Mouse (Mus musculus) limb, embryonic 14.5 days (tissue): Measurements from ENCODE around the gene Carns1. TPM values are rescaled to one million over a fixed set of nuclear protein-coding genes. Genes with fewer than 3 reads are reported as not detected.

ENCODE experiments used
- ATAC-seq: fragments of 200-750 bp; cut with Nextera tagmentation; 2 replicates; pipeline ENCODE4 v1.8.0; 2017; ENCODE audit warnings: low read depth, moderate number of reproducible peaks, moderate TSS enrichment; ENCODE audit not compliant: low FRiP score
- DNase-seq: peaks from one replicate; pipeline ENCODE4 v3.0.0-alpha.2; 2015; ENCODE audit warnings: low spot score
- H3K27ac ChIP-seq: fragments of 300-500 bp; sonication (generic); replicated peaks from 2 replicates; pipeline ENCODE4 v1.5.1; 2014; ENCODE audit warnings: low read depth, mild to moderate bottlenecking, low read length, moderate library complexity, mixed read lengths
- H3K27me3 ChIP-seq: fragments of 300-500 bp; sonication (generic); 2 replicates; pipeline ENCODE4 v1.6.1; 2014; ENCODE audit warnings: low read length, mixed read lengths; ENCODE audit not compliant: control insufficient read depth, insufficient read depth
- H3K36me3 ChIP-seq: fragments of 300-500 bp; sonication (generic); 2 replicates; pipeline ENCODE4 v1.6.1; 2014; ENCODE audit warnings: mild to moderate bottlenecking, low read length, moderate library complexity, mixed read lengths; ENCODE audit not compliant: control insufficient read depth, insufficient read depth
- H3K4me1 ChIP-seq: fragments of 300-500 bp; sonication (generic); 2 replicates; pipeline ENCODE4 v1.6.1; 2014; ENCODE audit warnings: antibody characterized with exemption, low read length, mixed read lengths; ENCODE audit not compliant: control insufficient read depth, insufficient read depth
- H3K4me2 ChIP-seq: fragments of 300-500 bp; sonication (generic); replicated peaks from 2 replicates; pipeline ENCODE4 v1.6.1; 2014; ENCODE audit warnings: low read depth, mild to moderate bottlenecking, low read length, moderate library complexity; ENCODE audit not compliant: severe bottlenecking
- H3K4me3 ChIP-seq: fragments of 300-500 bp; sonication (generic); replicated peaks from 2 replicates; pipeline ENCODE4 v1.5.1; 2014; ENCODE audit warnings: low read length
- H3K9ac ChIP-seq: fragments of 300-500 bp; sonication (generic); 2 replicates; pipeline ENCODE4 v1.6.1; 2014; ENCODE audit warnings: mild to moderate bottlenecking, low read depth, low read length, moderate library complexity; ENCODE audit not compliant: severe bottlenecking
- H3K9me3 ChIP-seq: fragments of 300-500 bp; sonication (generic); 2 replicates; pipeline ENCODE4 v1.6.1; 2016; ENCODE audit warnings: low read length; ENCODE audit not compliant: control insufficient read depth
- POLR2A ChIP-seq: fragments of 200-500 bp; IDR thresholded peaks from 2 replicates; pipeline ENCODE4 v1.8.0; 2012; ENCODE audit warnings: inconsistent platforms, mild to moderate bottlenecking, moderate library complexity, borderline replicate concordance; ENCODE audit not compliant: insufficient read depth, insufficient read length; ENCODE audit errors: extremely low read depth
- WGBS: fragments of 180-500 bp; shearing (Covaris S2); extraction: QIAGEN DNeasy Blood & Tissue Kit; methylation state at CpG from one replicate; pipeline ENCODE4 v1.1.7; 2014; 5-methylcytosine and 5-hydroxymethylcytosine counted together
- polyA plus RNA-seq, 2 experiments: library from polyadenylated mRNA; depleted of rRNA in 1 of 2; stranded (reverse) in 1 of 2; unstranded in 1 of 2; fragments of >200 nt; fragmentation: Nextera tagmentation in 1 of 2; extraction: Ambion mirVana in 1 of 2; gene quantifications; 2 replicates each; pipeline versions ENCODE4 v1.2.1 to v1.2.3; 2012 to 2014

Carns1 gene
- polyA plus RNA-seq, 2 experiments, result 1.8 to 2.6 TPM

DNA sequence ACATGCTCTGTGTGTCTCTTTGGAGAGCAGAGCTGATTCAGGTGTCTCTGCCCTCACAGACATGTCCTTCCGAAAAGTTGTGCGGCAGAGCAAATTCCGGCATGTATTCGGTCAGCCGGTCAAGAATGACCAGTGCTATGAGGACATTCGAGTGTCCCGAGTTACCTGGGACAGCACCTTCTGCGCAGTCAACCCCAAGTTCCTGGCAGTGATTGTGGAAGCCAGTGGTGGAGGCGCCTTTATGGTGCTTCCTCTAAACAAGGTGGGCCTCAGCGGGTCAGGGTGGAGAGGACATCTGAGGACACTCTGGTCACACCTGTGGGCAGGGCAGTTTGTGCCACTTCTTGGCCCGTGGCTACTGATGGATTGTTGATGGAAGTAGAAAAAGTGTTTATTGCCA, 26.0 kb downstream of the Carns1 start:
- H3K36me3 ChIP-seq, result peaks cover 28% of the 10 kb centered on the region
- H3K4me2 ChIP-seq, result peak overlapping the region; percentile 89
- no peak for TF ChIP-seq POLR2A
- H3K27ac ChIP-seq, result no peak overlapping the region
- H3K9me3 ChIP-seq, result no peaks in the 10 kb centered on the region
- no peaks in the 10 kb centered on the region for H3K27me3 ChIP-seq
- no peak for DNase-seq
- H3K4me3 ChIP-seq, result peak overlapping the region; percentile 89
- H3K9ac ChIP-seq, result peak overlapping the region; percentile 82
- peaks cover 12% of the 10 kb centered on the region for H3K4me1 ChIP-seq
- 86% methylated on average over 11 of the region's 11 CpGs for WGBS
- ATAC-seq, result no peak

DNA sequence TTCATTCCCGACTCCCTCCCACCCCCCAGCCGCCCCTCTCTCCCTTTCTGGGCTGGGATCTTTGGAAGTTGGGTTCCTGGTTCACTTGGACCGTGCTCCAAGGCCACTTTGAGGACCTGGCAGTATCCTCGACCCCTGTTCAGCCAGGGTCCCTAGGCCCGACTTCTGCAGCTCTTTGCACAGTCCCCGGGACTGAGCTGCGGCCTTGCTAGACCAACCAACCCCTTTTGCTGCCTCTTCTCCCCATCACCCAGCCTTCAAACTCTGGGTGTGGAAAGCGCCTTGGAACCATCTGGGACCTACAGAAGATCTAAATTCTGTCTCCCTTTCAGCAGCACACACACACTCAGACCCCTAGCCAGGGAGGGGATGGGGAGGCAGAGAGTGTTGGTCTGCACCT, 26.5 kb downstream of the Carns1 start:
- peak; percentile 19; the same call in 1 of the 2 replicates for ATAC-seq

DNA sequence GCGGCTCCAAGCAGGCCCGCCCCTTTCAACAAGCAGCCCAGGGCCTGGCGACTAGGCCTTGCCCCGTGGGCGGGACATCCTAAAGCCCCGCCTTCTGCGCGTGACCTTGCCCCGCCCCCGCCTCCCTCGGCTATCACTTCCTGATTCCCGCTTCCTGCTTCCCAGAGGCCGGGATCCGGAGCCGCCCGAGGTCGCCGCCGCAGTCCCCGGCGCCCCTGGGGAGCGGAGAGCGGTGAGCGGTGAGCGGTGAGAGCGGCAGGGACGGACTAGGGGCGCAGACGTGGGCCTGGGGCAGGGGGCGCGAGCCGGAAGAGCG, 26.8 kb downstream of the Carns1 start, which contains the start of gene Coro1b:
Gene Coro1b (plus strand): TSS at position 129 of the 316 bp plus-strand sequence.
- 0 out of 2 replicates have a peak within 1 kb of the TSS, but pooled peaks have one; percentile 48 for H3K27ac ChIP-seq
- peaks cover 25% of the 10 kb centered on the region for H3K36me3 ChIP-seq
- H3K4me2 ChIP-seq, result peak within 1 kb of the TSS; percentile 89
- H3K4me1 ChIP-seq, result peaks cover 12% of the 10 kb centered on the region
- DNase-seq (peak; percentile 95), ATAC-seq (peak; percentile 96)
- WGBS, result 1% methylated on average over 17 of the region's 33 CpGs
- no peaks in the 10 kb centered on the region for H3K9me3 ChIP-seq
- peak within 1 kb of the TSS; percentile 89 for H3K4me3 ChIP-seq
- 0 out of 2 replicates have a peak, but pooled peaks have one; percentile 46 for TF ChIP-seq POLR2A
- H3K9ac ChIP-seq, result peak within 1 kb of the TSS; percentile 82
- H3K27me3 ChIP-seq, result no peaks in the 10 kb centered on the region

More for the DNA sequence above, 26.5 kb downstream of the Carns1 start:
- H3K27ac ChIP-seq, result no peak overlapping the region
- TF ChIP-seq POLR2A, result no peak
- no peaks in the 10 kb centered on the region for H3K27me3 ChIP-seq
- peaks cover 12% of the 10 kb centered on the region for H3K4me1 ChIP-seq
- peak overlapping the region; percentile 82 for H3K9ac ChIP-seq
- WGBS, result 7% methylated on average over 6 of the region's 8 CpGs
- H3K4me3 ChIP-seq, result peak overlapping the region; percentile 89
- H3K36me3 ChIP-seq, result peaks cover 28% of the 10 kb centered on the region
- peak overlapping the region; percentile 89 for H3K4me2 ChIP-seq
- H3K9me3 ChIP-seq, result no peaks in the 10 kb centered on the region
- DNase-seq, result no peak

DNA sequence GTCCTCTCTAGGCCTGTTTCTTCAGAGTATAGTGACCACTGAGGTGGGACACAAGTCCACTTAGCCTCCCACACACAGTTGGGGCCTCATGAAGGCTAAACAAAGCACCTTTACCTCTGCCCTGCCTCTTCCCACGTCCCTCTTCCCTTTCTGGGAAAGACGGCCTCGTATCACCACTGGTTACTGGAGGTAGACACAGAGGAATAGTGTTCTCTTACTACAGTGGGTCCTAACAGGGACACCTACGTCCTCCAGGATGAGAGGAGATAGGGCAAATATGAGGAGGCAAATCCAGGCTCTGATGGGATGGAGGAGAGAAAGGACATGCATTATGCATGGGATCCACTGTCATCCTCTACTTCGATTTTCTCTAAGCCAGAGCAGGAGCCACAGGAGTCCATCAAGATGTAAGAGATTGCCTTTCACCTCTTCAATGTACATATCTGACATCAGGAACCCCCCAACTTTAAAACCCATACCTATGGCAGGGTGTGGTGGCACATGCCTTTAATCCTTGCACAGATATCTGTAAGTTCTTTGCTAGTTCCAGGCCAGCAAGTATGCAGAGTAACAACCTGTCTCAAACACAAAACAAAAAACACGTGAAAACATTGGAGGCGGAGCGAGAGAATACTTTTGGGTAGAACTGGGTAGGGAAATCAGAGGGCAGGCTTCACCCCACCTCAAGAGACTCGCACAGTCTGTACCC, 27.3 kb downstream of the Carns1 start:
- Histone ChIP-seq H3K4me1 (peaks cover 12% of the 10 kb centered on the region), H3K4me2 (peak overlapping the region; percentile 89), H3K4me3 (peak overlapping the region; percentile 89), H3K27ac (0 out of 2 replicates have a peak overlapping the region, but pooled peaks have one; percentile 48), H3K9me3 (no peaks in the 10 kb centered on the region), H3K27me3 (no peaks in the 10 kb centered on the region), H3K9ac (peak overlapping the region; percentile 82), H3K36me3 (peaks cover 21% of the 10 kb centered on the region)
- TF ChIP-seq POLR2A, result no peak
- ATAC-seq, result peak; percentile 5; the same call in 1 of the 2 replicates
- no peak for DNase-seq
- 37% methylated on average over 9 of the region's 9 CpGs for WGBS

DNA sequence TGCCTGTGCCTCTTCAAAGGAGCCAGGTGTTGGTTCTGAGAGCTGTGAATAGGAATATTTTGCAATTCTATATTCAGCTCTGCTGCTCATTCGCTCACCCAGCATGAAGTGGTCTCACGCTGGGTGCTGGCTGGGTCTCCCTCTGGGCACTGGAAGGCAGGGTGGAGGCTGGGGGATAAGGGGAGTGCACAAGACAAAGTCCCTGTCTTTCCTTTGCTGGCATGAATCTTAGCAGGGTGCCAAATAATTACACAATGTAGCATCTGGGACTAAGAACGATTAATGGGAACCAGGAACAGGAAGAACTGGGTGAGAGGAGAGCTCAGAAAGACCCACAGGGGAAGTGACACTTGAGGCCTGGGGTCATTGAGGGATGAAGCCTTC, 28.3 kb downstream of the Carns1 start:
- 66% methylated on average over 3 of the region's 3 CpGs for WGBS
- Histone ChIP-seq H3K4me2 (no peak overlapping the region), H3K36me3 (peaks cover 21% of the 10 kb centered on the region), H3K4me3 (no peak overlapping the region), H3K4me1 (peaks cover 12% of the 10 kb centered on the region), H3K27me3 (no peaks in the 10 kb centered on the region), H3K9ac (no peak overlapping the region), H3K27ac (no peak overlapping the region), H3K9me3 (no peaks in the 10 kb centered on the region)
- DNase-seq (no peak), ATAC-seq (no peak)
- no peak for TF ChIP-seq POLR2A
